ENCODE assay signal across 18 mouse cellular contexts in genomic region chr3:79119983-79120382, GRCm38 (mm10).
DNase-seq lines count a peak whose midpoint lies in the region; ATAC-seq lines count a peak whose summit lies in the region.
"Had no signal": no experiment of that assay in that cellular context is flagged by ENCODE, and none has a peak within 500 bp of the region (broad histone marks: within the 10 kb centered on the region; RNA-seq: fewer than 3 reads in every experiment).

No protein-coding gene starts in this region.

- peak; percentile 20 for DNase-seq in R1 (ENCODE audit: low read depth, low spot score)
- no peak for DNase-seq in adrenal gland, adult (ENCODE audit: inconsistent age in 2 of 2, low spot score in 1 of 2)
- DNase-seq in frontal cortex, postnatal 36 days (ENCODE audit: low spot score in 2 of 2): no peak
- no peak for DNase-seq in gastrocnemius, postnatal 25 days
- DNase-seq: adrenal gland, adult 8-10 months; adrenal gland, postnatal 14 days; adrenal gland, postnatal 36 days; cerebellum, adult 11-12 months; cerebellum, adult 2 months; cerebellum, adult 9-10 months; cerebellum, postnatal 10 days; cerebellum, postnatal 25 days; forebrain, postnatal 0 days had no signal

- ATAC-seq in megakaryocyte, adult 5-6 weeks (ENCODE audit: poor library complexity, severe bottlenecking): peak; percentile 89
- ATAC-seq: activated CD4-positive, CD25-positive, alpha-beta regulatory T cell, adult 4 months; forebrain, embryonic 13.5 days; forebrain, embryonic 15.5 days; forebrain, postnatal 0 days; Patski had no signal
